Mouse (Mus musculus) embryonic facial prominence, embryonic 15.5 days (tissue): ENCODE data around the gene Cbx8. TPM values are rescaled to one million over a fixed set of nuclear protein-coding genes. Genes with fewer than 3 reads are reported as not detected.
A peak's percentile ranks its signal among the peaks of the same experiment; 100 is the strongest.

ENCODE experiments used
- ATAC-seq: fragments of 200-750 bp; cut with Nextera tagmentation; 2 replicates; pipeline ENCODE4 v1.8.0; 2017; ENCODE audit warnings: low read depth, moderate TSS enrichment; ENCODE audit not compliant: insufficient number of reproducible peaks, low FRiP score, low TSS enrichment
- H3K27ac ChIP-seq: fragments of 300-500 bp; sonication (generic); replicated peaks from 2 replicates; pipeline ENCODE4 v1.5.1; 2015; ENCODE audit warnings: mild to moderate bottlenecking, inconsistent platforms
- H3K27me3 ChIP-seq: fragments of 300-500 bp; sonication (generic); 2 replicates; pipeline ENCODE4 v1.6.1; 2015; ENCODE audit warnings: inconsistent platforms
- H3K36me3 ChIP-seq: fragments of 300-500 bp; sonication (generic); 2 replicates; pipeline ENCODE4 v1.6.1; 2015; ENCODE audit warnings: mild to moderate bottlenecking, inconsistent platforms
- H3K4me1 ChIP-seq: fragments of 300-500 bp; sonication (generic); 2 replicates; pipeline ENCODE4 v1.6.1; 2015; ENCODE audit warnings: inconsistent platforms
- H3K4me2 ChIP-seq: fragments of 300-500 bp; sonication (generic); replicated peaks from 2 replicates; pipeline ENCODE4 v1.6.1; 2015; ENCODE audit warnings: mild to moderate bottlenecking, inconsistent platforms
- H3K4me3 ChIP-seq: fragments of 300-500 bp; sonication (generic); replicated peaks from 2 replicates; pipeline ENCODE4 v1.5.1; 2015; ENCODE audit warnings: mild to moderate bottlenecking, inconsistent platforms
- H3K9ac ChIP-seq: fragments of 300-500 bp; sonication (generic); 2 replicates; pipeline ENCODE4 v1.6.1; 2015; ENCODE audit warnings: inconsistent platforms
- H3K9me3 ChIP-seq: fragments of 300-500 bp; sonication (generic); replicated peaks from 2 replicates; pipeline ENCODE4 v1.6.1; 2016; ENCODE audit warnings: inconsistent platforms
- WGBS: fragments of 180-500 bp; shearing (Covaris S2); methylation state at CpG from one replicate; pipeline ENCODE4 v1.1.7; 2015; 5-methylcytosine and 5-hydroxymethylcytosine counted together
- polyA plus RNA-seq: library from polyadenylated mRNA; unstranded; fragments of >200 nt; fragmentation: Nextera tagmentation; extraction: Ambion mirVana; gene quantifications from 2 replicates; pipeline ENCODE4 v1.2.1, GENCODE M21; 2015

Gene Cbx8
- polyA plus RNA-seq, 1 experiment from 2014 or later: 10.3 TPM

GRCm38 (mm10) chr11:119021180-119021579 lies 19.6 kb downstream of the Cbx8 start:
- Histone ChIP-seq H3K4me2 (no peak overlapping the region), H3K36me3 (peaks cover under 1% of the 10 kb centered on the region; the same call in 1 of the 2 replicates), H3K4me3 (no peak overlapping the region), H3K9me3 (no peaks in the 10 kb centered on the region), H3K9ac (no peak overlapping the region), H3K27me3 (no peaks in the 10 kb centered on the region), H3K27ac (no peak overlapping the region), H3K4me1 (peaks cover 36% of the 10 kb centered on the region)
- no peak for ATAC-seq
- 83% methylated on average over 7 of the region's 7 CpGs for WGBS

- no peak for ATAC-seq
- no peak overlapping the region for H3K4me3 ChIP-seq
- no peak overlapping the region for H3K9ac ChIP-seq
- no peaks in the 10 kb centered on the region for H3K9me3 ChIP-seq
- no peak overlapping the region for H3K27ac ChIP-seq
- H3K4me1 ChIP-seq: peaks cover 8% of the 10 kb centered on the region
- 71% methylated on average over 7 of the region's 7 CpGs for whole genome bisulfite sequencing
- H3K36me3 ChIP-seq: no peaks in the 10 kb centered on the region
- H3K27me3 ChIP-seq: no peaks in the 10 kb centered on the region
- H3K4me2 ChIP-seq: no peak overlapping the region
Observed at GRCm38 (mm10) chr11:119017506-119017905, 23.3 kb downstream of the Cbx8 start.

- Histone ChIP-seq H3K27me3 (no peaks in the 10 kb centered on the region), H3K36me3 (no peaks in the 10 kb centered on the region), H3K4me2 (no peak overlapping the region), H3K4me3 (no peak overlapping the region), H3K27ac (no peak overlapping the region), H3K9ac (no peak overlapping the region), H3K4me1 (no peaks in the 10 kb centered on the region), H3K9me3 (no peaks in the 10 kb centered on the region)
- ATAC-seq: no peak
- 67% methylated on average over 7 of the region's 7 CpGs for WGBS
Observed at GRCm38 (mm10) chr11:119014455-119014854, 26.3 kb downstream of the Cbx8 start.

DNA sequence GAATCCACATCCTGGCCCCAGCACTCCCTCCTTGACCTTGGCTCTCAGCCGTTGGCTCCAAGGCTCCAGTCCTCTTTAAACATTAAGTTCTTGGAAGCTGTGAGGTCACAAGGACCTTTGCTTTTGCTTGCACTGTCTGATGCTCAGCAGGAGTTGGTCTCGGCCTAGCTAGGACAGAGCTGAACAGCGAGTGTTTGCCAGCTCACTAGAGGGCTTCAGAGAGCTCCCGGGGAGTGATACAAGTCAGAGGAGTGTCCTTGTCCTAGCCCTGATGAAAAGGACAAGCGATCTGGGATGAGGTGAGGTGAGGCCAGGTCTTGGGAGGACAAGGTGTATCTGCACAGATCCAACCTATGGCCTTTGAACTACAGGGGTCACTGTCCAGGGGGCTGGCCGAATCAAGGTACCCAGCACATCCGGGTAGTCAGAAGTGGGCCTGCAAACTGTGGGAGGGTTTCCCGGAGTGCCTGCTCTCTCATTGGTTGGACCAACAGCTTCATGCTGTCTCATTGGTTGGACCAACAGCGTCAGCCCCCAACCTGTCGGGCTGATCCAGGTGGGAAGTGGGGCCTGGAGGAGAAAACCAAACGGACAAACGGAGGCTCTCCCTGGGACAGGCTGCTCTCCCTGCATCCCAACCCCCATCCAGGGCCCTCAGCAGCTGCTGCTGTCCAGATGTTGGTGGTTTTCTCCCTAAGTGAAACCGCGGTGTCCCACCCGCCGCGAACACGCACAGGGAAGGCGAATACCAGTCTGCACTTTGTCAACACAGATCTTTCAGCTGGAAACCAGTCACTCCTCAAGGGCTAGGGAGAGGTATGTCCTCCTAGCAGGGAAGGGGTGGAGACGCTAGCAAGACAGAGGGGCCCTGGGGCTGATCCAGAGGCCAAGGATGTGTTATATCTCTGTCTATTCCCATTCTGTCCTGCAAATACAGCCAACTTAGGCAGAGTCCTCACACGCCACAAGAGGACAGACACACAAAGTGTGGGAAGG lies 33.0 kb downstream of the Cbx8 start:
- Histone ChIP-seq H3K9ac (peak overlapping the region; percentile 7; the same call in 1 of the 2 replicates), H3K27ac (no peak overlapping the region), H3K36me3 (no peaks in the 10 kb centered on the region), H3K4me2 (peak overlapping the region; percentile 46), H3K27me3 (no peaks in the 10 kb centered on the region), H3K4me3 (peak overlapping the region; percentile 39), H3K9me3 (no peaks in the 10 kb centered on the region), H3K4me1 (peaks cover 9% of the 10 kb centered on the region; the same call in 1 of the 2 replicates)
- ATAC-seq: peak; percentile 74; the same call in 1 of the 2 replicates
- 18% methylated on average over 21 of the region's 21 CpGs for WGBS

GRCm38 (mm10) chr11:119006462-119006861 lies 34.3 kb downstream of the Cbx8 start:
- Histone ChIP-seq H3K27ac (no peak overlapping the region), H3K4me3 (no peak overlapping the region), H3K9me3 (no peaks in the 10 kb centered on the region), H3K4me2 (no peak overlapping the region), H3K27me3 (no peaks in the 10 kb centered on the region), H3K9ac (no peak overlapping the region), H3K4me1 (peaks cover 9% of the 10 kb centered on the region; the same call in 1 of the 2 replicates), H3K36me3 (no peaks in the 10 kb centered on the region)
- WGBS: 68% methylated on average over 3 of the region's 3 CpGs
- ATAC-seq: no peak

- Histone ChIP-seq H3K4me2 (no peak overlapping the region), H3K27me3 (peaks cover 2% of the 10 kb centered on the region; the same call in 1 of the 2 replicates), H3K27ac (no peak overlapping the region), H3K4me1 (peaks cover 9% of the 10 kb centered on the region; the same call in 1 of the 2 replicates), H3K9ac (no peak overlapping the region), H3K36me3 (no peaks in the 10 kb centered on the region), H3K9me3 (no peaks in the 10 kb centered on the region), H3K4me3 (no peak overlapping the region)
- no peak for ATAC-seq
- 79% methylated on average over 10 of the region's 10 CpGs for WGBS
Observed at GRCm38 (mm10) chr11:119005547-119006275, 35.1 kb downstream of the Cbx8 start.

- Histone ChIP-seq H3K4me1 (peaks cover 17% of the 10 kb centered on the region), H3K4me2 (no peak overlapping the region), H3K9ac (no peak overlapping the region), H3K4me3 (no peak overlapping the region), H3K27ac (no peak overlapping the region), H3K27me3 (peaks cover 21% of the 10 kb centered on the region), H3K36me3 (no peaks in the 10 kb centered on the region), H3K9me3 (no peaks in the 10 kb centered on the region)
- WGBS: 39% methylated on average over 4 of the region's 4 CpGs
- ATAC-seq: no peak
Observed at GRCm38 (mm10) chr11:119001493-119002128, 39.2 kb downstream of the Cbx8 start.

DNA sequence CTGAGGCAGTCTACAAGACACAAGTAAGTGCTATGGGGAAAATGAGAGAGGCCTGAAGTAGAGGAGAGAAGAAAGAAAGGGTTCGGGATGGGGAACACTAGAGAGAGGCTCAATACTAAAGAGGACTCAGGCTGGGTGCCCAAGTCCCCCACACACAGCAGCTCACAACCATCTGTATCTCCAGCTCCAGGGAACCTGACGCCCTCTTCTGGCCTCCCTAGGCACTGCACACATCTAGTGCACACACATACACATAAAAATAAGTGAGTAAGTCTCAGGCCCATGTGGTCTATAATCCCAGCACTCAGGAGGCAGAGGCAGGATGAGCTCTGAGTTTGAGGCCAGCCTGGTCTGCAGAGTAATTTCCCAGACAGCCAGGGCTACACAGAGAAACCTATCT lies 39.9 kb downstream of the Cbx8 start:
- Histone ChIP-seq H3K36me3 (no peaks in the 10 kb centered on the region), H3K9me3 (no peaks in the 10 kb centered on the region), H3K27ac (no peak overlapping the region), H3K4me2 (no peak overlapping the region), H3K27me3 (peaks cover 21% of the 10 kb centered on the region), H3K4me3 (no peak overlapping the region), H3K4me1 (peaks cover 17% of the 10 kb centered on the region), H3K9ac (no peak overlapping the region)
- 66% methylated on average over 2 of the region's 2 CpGs for WGBS
- no peak for ATAC-seq

DNA sequence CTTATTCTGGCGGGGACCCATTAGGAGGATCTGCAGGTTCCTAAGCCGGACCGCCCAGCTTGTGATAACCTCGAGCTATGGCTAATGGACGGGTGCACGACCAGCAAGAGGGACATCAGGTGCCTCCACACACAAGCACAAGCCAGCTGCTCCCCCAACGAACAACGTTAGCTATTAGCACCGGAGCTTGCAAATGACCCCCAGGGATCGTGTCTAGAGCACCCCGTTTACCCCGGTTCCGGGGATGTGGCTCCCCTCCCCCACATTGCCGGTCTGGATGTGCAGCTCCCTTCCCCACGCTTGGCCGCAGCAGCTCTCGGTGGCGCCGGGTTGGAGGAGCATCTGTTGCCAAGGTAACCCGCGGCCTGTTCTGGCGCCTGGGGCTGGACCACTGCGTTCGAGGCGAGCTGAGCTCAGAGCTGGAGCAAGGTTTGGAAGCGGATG lies 41.4 kb downstream of the Cbx8 start:
- H3K4me1 ChIP-seq: peaks cover 29% of the 10 kb centered on the region
- H3K9me3 ChIP-seq: no peaks in the 10 kb centered on the region
- no peak for ATAC-seq
- no peak overlapping the region for H3K9ac ChIP-seq
- no peaks in the 10 kb centered on the region for H3K36me3 ChIP-seq
- H3K4me3 ChIP-seq: peak overlapping the region; percentile 30; the same call in 1 of the 2 replicates
- H3K27me3 ChIP-seq: peaks cover 21% of the 10 kb centered on the region
- WGBS: 2% methylated on average over 26 of the region's 26 CpGs
- no peak overlapping the region for H3K27ac ChIP-seq
- peak overlapping the region; percentile 55 for H3K4me2 ChIP-seq

GRCm38 (mm10) chr11:118998540-118999265 lies 42.1 kb downstream of the Cbx8 start:
- Histone ChIP-seq H3K9ac (no peak overlapping the region), H3K4me1 (peaks cover 29% of the 10 kb centered on the region), H3K4me3 (peak overlapping the region; percentile 30), H3K27me3 (peaks cover 21% of the 10 kb centered on the region), H3K27ac (no peak overlapping the region), H3K36me3 (no peaks in the 10 kb centered on the region), H3K9me3 (no peaks in the 10 kb centered on the region), H3K4me2 (peak overlapping the region; percentile 55)
- ATAC-seq: peak; percentile 58; the same call in 1 of the 2 replicates
- WGBS: 6% methylated on average over 30 of the region's 30 CpGs
